Mouse (Mus musculus) limb, embryonic 14.5 days (tissue): ENCODE results near the gene Tex26. TPM values are rescaled to one million over a fixed set of nuclear protein-coding genes. Genes with fewer than 3 reads are reported as not detected.

Experiments
- ATAC-seq: fragments of 200-750 bp; cut with Nextera tagmentation; 2 replicates; pipeline ENCODE4 v1.8.0; 2017; ENCODE audit warnings: low read depth, moderate number of reproducible peaks, moderate TSS enrichment; ENCODE audit not compliant: low FRiP score
- DNase-seq: peaks from one replicate; pipeline ENCODE4 v3.0.0-alpha.2; 2015; ENCODE audit warnings: low spot score
- H3K27ac ChIP-seq: fragments of 300-500 bp; sonication (generic); replicated peaks from 2 replicates; pipeline ENCODE4 v1.5.1; 2014; ENCODE audit warnings: low read depth, mild to moderate bottlenecking, low read length, moderate library complexity, mixed read lengths
- H3K27me3 ChIP-seq: fragments of 300-500 bp; sonication (generic); 2 replicates; pipeline ENCODE4 v1.6.1; 2014; ENCODE audit warnings: low read length, mixed read lengths; ENCODE audit not compliant: control insufficient read depth, insufficient read depth
- H3K36me3 ChIP-seq: fragments of 300-500 bp; sonication (generic); 2 replicates; pipeline ENCODE4 v1.6.1; 2014; ENCODE audit warnings: mild to moderate bottlenecking, low read length, moderate library complexity, mixed read lengths; ENCODE audit not compliant: control insufficient read depth, insufficient read depth
- H3K4me1 ChIP-seq: fragments of 300-500 bp; sonication (generic); 2 replicates; pipeline ENCODE4 v1.6.1; 2014; ENCODE audit warnings: antibody characterized with exemption, low read length, mixed read lengths; ENCODE audit not compliant: control insufficient read depth, insufficient read depth
- H3K4me2 ChIP-seq: fragments of 300-500 bp; sonication (generic); replicated peaks from 2 replicates; pipeline ENCODE4 v1.6.1; 2014; ENCODE audit warnings: low read depth, mild to moderate bottlenecking, low read length, moderate library complexity; ENCODE audit not compliant: severe bottlenecking
- H3K4me3 ChIP-seq: fragments of 300-500 bp; sonication (generic); replicated peaks from 2 replicates; pipeline ENCODE4 v1.5.1; 2014; ENCODE audit warnings: low read length
- H3K9ac ChIP-seq: fragments of 300-500 bp; sonication (generic); 2 replicates; pipeline ENCODE4 v1.6.1; 2014; ENCODE audit warnings: mild to moderate bottlenecking, low read depth, low read length, moderate library complexity; ENCODE audit not compliant: severe bottlenecking
- H3K9me3 ChIP-seq: fragments of 300-500 bp; sonication (generic); 2 replicates; pipeline ENCODE4 v1.6.1; 2016; ENCODE audit warnings: low read length; ENCODE audit not compliant: control insufficient read depth
- POLR2A ChIP-seq: fragments of 200-500 bp; IDR thresholded peaks from 2 replicates; pipeline ENCODE4 v1.8.0; 2012; ENCODE audit warnings: inconsistent platforms, mild to moderate bottlenecking, moderate library complexity, borderline replicate concordance; ENCODE audit not compliant: insufficient read depth, insufficient read length; ENCODE audit errors: extremely low read depth
- WGBS: fragments of 180-500 bp; shearing (Covaris S2); extraction: QIAGEN DNeasy Blood & Tissue Kit; methylation state at CpG from one replicate; pipeline ENCODE4 v1.1.7; 2014; 5-methylcytosine and 5-hydroxymethylcytosine counted together
- polyA plus RNA-seq, 2 experiments: library from polyadenylated mRNA; depleted of rRNA in 1 of 2; stranded (reverse) in 1 of 2; unstranded in 1 of 2; fragments of >200 nt; fragmentation: Nextera tagmentation in 1 of 2; extraction: Ambion mirVana in 1 of 2; gene quantifications; 2 replicates each; pipeline versions ENCODE4 v1.2.1 to v1.2.3; 2012 to 2014

Gene Tex26
- polyA plus RNA-seq, 2 experiments: 0.36 to 0.50 TPM

DNA sequence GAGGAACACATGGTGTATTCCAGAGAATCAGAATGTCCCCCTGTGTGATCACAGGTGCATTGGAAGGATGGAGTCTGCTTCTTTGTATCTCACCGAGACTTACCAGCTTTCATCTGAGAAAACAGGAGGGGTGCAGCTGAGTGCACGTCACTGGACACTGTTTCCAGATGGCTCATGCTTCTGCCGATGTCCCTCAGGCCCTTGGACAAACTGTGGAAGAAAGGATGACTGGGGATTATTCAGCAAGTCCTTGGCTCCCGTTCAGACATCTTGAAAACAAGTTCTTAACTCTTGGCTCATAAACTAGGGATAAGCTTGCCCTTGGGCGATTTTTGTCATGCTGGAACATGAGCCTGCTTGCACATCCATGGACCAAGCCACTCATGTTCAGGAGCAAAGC, 36.1 kb upstream of the Tex26 start:
- 47% methylated on average over 5 of the region's 5 CpGs for WGBS
- no peak overlapping the region for H3K4me2 ChIP-seq
- ATAC-seq (peak; percentile 62; the same call in 1 of the 2 replicates), DNase-seq (peak; percentile 71)
- 0 out of 2 replicates have a peak, but pooled peaks cover 5% of the 10 kb centered on the region for H3K9me3 ChIP-seq
- H3K9ac ChIP-seq: no peak overlapping the region
- H3K4me1 ChIP-seq: peaks cover 10% of the 10 kb centered on the region
- H3K4me3 ChIP-seq: no peak overlapping the region
- no peak overlapping the region for H3K27ac ChIP-seq
- H3K27me3 ChIP-seq: no peaks in the 10 kb centered on the region
- TF ChIP-seq POLR2A: no peak
- no peaks in the 10 kb centered on the region for H3K36me3 ChIP-seq

DNA sequence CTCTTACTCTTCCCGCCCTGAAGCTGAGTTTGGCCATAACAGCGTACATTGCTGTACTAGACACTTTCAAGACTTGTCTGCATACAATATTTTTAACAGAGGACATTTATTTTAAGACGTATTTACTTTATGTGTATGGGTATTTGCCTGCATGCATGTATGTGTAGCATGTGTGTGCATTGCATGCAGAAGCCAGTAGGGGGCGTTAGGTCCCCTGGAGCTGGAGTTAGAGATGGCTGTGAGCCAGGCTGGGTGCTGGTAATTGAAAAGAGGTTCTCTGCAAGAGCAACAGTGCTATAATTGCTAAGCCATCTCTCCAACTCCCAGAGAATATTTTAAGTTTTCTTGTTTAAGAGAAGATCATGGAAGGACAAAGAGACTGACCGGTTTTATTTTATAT, 34.8 kb upstream of the Tex26 start:
- H3K4me3 ChIP-seq: no peak overlapping the region
- no peak for DNase-seq
- H3K4me2 ChIP-seq: no peak overlapping the region
- no peaks in the 10 kb centered on the region for H3K27me3 ChIP-seq
- peaks cover 10% of the 10 kb centered on the region for H3K4me1 ChIP-seq
- 79% methylated on average over 5 of the region's 5 CpGs for WGBS
- no peak for TF ChIP-seq POLR2A
- no peaks in the 10 kb centered on the region for H3K36me3 ChIP-seq
- no peak overlapping the region for H3K9ac ChIP-seq
- no peak for ATAC-seq
- no peak overlapping the region for H3K27ac ChIP-seq
- H3K9me3 ChIP-seq: 0 out of 2 replicates have a peak, but pooled peaks cover 5% of the 10 kb centered on the region

DNA sequence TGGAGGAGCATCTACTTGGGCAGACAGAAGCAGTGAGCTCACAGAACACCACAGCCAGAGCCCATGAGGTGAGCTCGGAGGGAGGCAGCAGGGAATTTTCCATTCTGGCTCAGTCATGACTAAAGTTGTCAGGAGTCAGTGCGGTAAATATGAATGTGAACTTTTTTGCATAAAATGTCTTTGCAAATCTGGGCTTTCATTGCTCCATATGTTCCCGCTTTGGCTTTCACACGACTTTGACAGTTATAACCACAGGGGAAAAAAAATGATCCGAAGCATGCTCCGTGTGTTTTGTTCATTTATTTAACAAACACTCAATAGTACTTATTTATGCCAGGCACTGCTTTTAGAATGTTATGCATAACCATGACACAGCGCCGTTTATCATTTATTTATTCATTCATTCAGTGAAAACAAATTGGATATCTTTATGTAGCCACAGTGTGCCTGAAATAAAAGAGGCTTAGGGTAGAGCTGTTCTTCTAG, 32.6 kb upstream of the Tex26 start:
- TF ChIP-seq POLR2A: no peak
- WGBS: 72% methylated on average over 8 of the region's 8 CpGs
- ATAC-seq: no peak

DNA sequence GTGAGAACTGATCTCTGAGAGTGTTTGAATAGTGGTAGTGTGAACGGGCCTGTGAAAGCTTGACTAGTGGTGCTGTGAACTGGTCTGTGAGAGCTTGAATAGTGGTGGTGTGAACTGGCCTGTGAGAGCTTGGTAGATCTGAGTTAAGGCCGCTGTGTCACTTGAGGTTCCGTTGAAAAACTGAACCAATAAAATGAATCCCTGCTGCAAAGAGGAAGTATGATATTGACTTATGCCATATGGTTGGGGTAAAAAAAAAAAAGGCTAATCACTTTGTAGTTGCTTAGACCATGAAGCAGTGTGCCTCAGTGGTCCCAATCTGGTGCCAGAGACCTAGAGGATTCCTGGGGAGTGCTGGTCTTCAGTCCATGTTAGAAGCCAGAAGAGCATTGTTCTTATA, 30.0 kb upstream of the Tex26 start:
- ATAC-seq (no peak), DNase-seq (no peak)
- Histone ChIP-seq H3K9me3 (0 out of 2 replicates have a peak, but pooled peaks cover 5% of the 10 kb centered on the region), H3K36me3 (no peaks in the 10 kb centered on the region), H3K27me3 (peaks cover 4% of the 10 kb centered on the region), H3K4me2 (no peak overlapping the region), H3K9ac (no peak overlapping the region), H3K4me1 (peaks cover 17% of the 10 kb centered on the region), H3K27ac (no peak overlapping the region), H3K4me3 (no peak overlapping the region)
- WGBS: 83% methylated on average over 3 of the region's 3 CpGs
- TF ChIP-seq POLR2A: no peak

More for the DNA sequence above, 32.6 kb upstream of the Tex26 start:
- Histone ChIP-seq H3K4me1 (peaks cover 19% of the 10 kb centered on the region), H3K4me2 (no peak overlapping the region), H3K4me3 (no peak overlapping the region), H3K9me3 (0 out of 2 replicates have a peak, but pooled peaks cover 5% of the 10 kb centered on the region), H3K27ac (0 out of 2 replicates have a peak overlapping the region, but pooled peaks have one; percentile 27), H3K36me3 (no peaks in the 10 kb centered on the region), H3K27me3 (peaks cover 4% of the 10 kb centered on the region; the same call in 1 of the 2 replicates), H3K9ac (no peak overlapping the region)
- DNase-seq: peak; percentile 43

DNA sequence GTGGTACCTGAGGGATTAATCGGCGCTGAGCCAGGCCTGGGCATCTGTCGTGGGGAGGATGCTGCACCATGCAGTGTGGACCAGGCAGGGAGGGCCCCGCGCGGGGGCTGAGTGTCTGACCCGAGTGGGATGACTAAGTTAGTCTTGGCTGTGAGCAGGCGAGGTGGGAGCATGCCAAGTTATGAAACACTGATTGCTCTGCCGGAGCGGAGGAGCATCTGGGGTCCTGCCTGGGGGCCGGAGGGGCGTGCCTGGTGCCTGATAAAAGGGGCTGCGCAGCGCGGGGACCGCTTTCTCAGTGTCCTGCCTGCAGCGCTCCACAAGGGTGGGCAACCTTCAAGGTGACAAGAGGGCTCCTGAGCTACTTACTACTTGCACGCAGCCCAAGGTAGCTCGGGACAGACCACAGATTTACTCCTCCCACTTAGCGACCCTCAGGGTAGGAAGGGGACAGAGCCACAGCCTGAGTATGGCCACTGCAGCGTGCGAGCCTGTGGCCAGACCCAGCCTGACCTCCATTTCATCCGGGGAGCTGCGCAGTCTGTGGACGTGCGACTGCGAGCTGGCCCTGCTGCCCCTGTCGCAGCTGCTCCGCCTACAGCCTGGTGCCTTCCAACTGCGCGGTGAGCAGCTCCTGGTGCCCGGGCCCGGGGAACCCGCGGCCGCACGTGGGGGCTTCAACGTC, 27.8 kb upstream of the Tex26 start, which contains the start of gene Medag:
Gene Medag, plus strand, starts transcription at position 241 of the 685 bp plus-strand sequence.
- no peaks in the 10 kb centered on the region for H3K36me3 ChIP-seq
- peaks cover 14% of the 10 kb centered on the region for H3K4me1 ChIP-seq
- peak within 1 kb of the TSS; percentile 45 for H3K9ac ChIP-seq
- WGBS: 8% methylated on average over 37 of the region's 38 CpGs
- peaks cover 4% of the 10 kb centered on the region for H3K27me3 ChIP-seq
- DNase-seq (peak; percentile 80), ATAC-seq (peak; percentile 74)
- H3K4me2 ChIP-seq: peak within 1 kb of the TSS; percentile 76
- H3K27ac ChIP-seq: no peak within 1 kb of the TSS
- H3K9me3 ChIP-seq: 0 out of 2 replicates have a peak, but pooled peaks cover 5% of the 10 kb centered on the region
- H3K4me3 ChIP-seq: peak within 1 kb of the TSS; percentile 41
- no peak for TF ChIP-seq POLR2A
